Mouse (Mus musculus) hindbrain, embryonic 13.5 days (tissue): ENCODE data around the gene 2210010C04Rik. TPM values are rescaled to one million over a fixed set of nuclear protein-coding genes. Genes with fewer than 3 reads are reported as not detected.
"Not testable (repeated sequence)": the region's sequence is repeated elsewhere in the genome, so short reads cannot be mapped to it uniquely, and the experiment has no call there.

Source experiments
- ATAC-seq: fragments of 200-750 bp; cut with Nextera tagmentation; 2 replicates; pipeline ENCODE4 v1.8.0; 2017; ENCODE audit warnings: moderate TSS enrichment; ENCODE audit not compliant: low FRiP score
- H3K27ac ChIP-seq: fragments of 300-500 bp; sonication (generic); 2 replicates; pipeline ENCODE4 v1.5.1; 2015; ENCODE audit warnings: inconsistent platforms, mild to moderate bottlenecking, moderate library complexity
- H3K27me3 ChIP-seq: fragments of 300-500 bp; sonication (generic); 2 replicates; pipeline ENCODE4 v1.6.1; 2015; ENCODE audit warnings: mild to moderate bottlenecking, inconsistent platforms
- H3K36me3 ChIP-seq: fragments of 300-500 bp; sonication (generic); 2 replicates; pipeline ENCODE4 v1.6.1; 2015; ENCODE audit warnings: mild to moderate bottlenecking, inconsistent platforms
- H3K4me1 ChIP-seq: fragments of 300-500 bp; sonication (generic); replicated peaks from 2 replicates; pipeline ENCODE4 v1.6.1; 2015; ENCODE audit warnings: inconsistent platforms
- H3K4me2 ChIP-seq: fragments of 300-500 bp; sonication (generic); 2 replicates; pipeline ENCODE4 v1.6.1; 2015; ENCODE audit warnings: inconsistent platforms, mild to moderate bottlenecking, moderate library complexity
- H3K4me3 ChIP-seq: fragments of 300-500 bp; sonication (generic); 2 replicates; pipeline ENCODE4 v1.5.1; 2015; ENCODE audit warnings: mild to moderate bottlenecking, inconsistent platforms
- H3K9ac ChIP-seq: fragments of 300-500 bp; sonication (generic); 2 replicates; pipeline ENCODE4 v1.6.1; 2015; ENCODE audit warnings: mild to moderate bottlenecking, inconsistent platforms
- H3K9me3 ChIP-seq: fragments of 300-500 bp; sonication (generic); 2 replicates; pipeline ENCODE4 v1.6.1; 2016; ENCODE audit warnings: inconsistent platforms
- polyA plus RNA-seq: library from polyadenylated mRNA; unstranded; fragments of >200 nt; fragmentation: Nextera tagmentation; extraction: Ambion mirVana; gene quantifications from 2 replicates; pipeline ENCODE4 v1.2.1, GENCODE M21; 2015

Gene 2210010C04Rik
- polyA plus RNA-seq, 1 experiment from 2014 or later: not detected

DNA sequence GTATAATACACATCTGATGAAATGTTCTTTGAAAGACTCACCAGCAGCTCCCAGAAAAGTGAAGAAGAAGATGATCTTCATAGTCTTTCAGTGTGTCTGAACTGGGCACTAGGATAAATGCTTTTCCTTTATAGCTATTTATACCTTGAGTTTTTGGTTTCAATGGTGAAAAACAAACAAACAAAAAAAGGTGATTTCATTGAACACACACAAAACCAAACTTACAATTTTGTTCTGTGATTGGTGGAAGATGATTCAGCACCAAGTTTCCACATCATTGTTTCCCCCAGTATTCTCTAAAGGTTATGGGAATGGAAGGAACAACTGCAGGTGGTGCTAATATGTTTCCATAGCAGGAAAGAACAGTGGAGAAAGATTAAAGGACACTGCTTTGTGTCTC is 35.9 kb downstream of the 2210010C04Rik start, which contains the start of gene Gm2663:
Gene Gm2663 (minus strand): TSS at position 101 of the 400 bp plus-strand sequence.
- not testable (repeated sequence) for H3K27ac ChIP-seq, H3K4me3 ChIP-seq, H3K4me1 ChIP-seq, H3K9me3 ChIP-seq, H3K36me3 ChIP-seq, ATAC-seq, H3K27me3 ChIP-seq, H3K9ac ChIP-seq, H3K4me2 ChIP-seq

Other genes starting within 250 kb of the 2210010C04Rik start
- gene Moxd2, start 148.0 kb downstream of the 2210010C04Rik start, polyA plus RNA-seq: not detected in 2 replicates
- not detected in 2 replicates for gene Prss58, start 135.1 kb downstream of the 2210010C04Rik start, polyA plus RNA-seq
- gene 1700074P13Rik, start 95.0 kb downstream of the 2210010C04Rik start, polyA plus RNA-seq: not detected in 2 replicates
- not detected in 2 replicates for gene Gm4744, start 83.6 kb downstream of the 2210010C04Rik start, polyA plus RNA-seq
- not detected in 2 replicates for gene 1810009J06Rik, start 70.8 kb downstream of the 2210010C04Rik start, polyA plus RNA-seq
- gene Gm2663, start 36.0 kb downstream of the 2210010C04Rik start, polyA plus RNA-seq: not detected in 2 replicates